Mouse (Mus musculus): ENCODE measurements around the gene Ush2a.

DNA sequence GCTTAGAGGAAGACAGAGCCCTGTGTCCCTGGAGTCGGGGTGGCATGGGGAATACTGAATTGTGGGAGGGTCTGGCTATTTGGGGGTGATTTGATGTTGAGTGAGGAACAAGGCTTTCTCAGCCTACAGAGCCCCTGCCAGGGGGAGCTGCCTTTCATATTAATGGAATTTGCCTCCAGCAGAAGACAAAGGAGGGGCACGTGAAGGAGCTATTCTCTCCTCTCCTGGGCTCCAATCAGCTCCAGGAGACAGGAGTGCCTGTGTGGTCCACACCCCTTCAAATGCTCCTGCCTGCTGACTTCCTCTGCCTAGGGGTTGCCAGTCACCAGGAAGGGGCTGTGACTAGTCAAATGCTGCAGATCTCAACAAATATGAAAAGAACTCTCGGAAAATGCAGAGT is 398.5 kb downstream of the Ush2a start:
- no peak for TF ChIP-seq POLR2A (IDR thresholded peaks at IDR 0.05; ENCODE audit: insufficient read length, low read depth)
- no peak for TF ChIP-seq TCF12 (IDR thresholded peaks at IDR 0.05; ENCODE audit: insufficient read depth, poor library complexity, severe bottlenecking)
- TF ChIP-seq E2F4 (IDR thresholded peaks at IDR 0.05; ENCODE audit: insufficient read depth) = no peak
- TF ChIP-seq POLR2AphosphoS2 (IDR thresholded peaks at IDR 0.05; ENCODE audit: insufficient read length, low read depth) = no peak
- TF ChIP-seq MAX (IDR thresholded peaks at IDR 0.05; ENCODE audit: low read depth) = no peak

Data from myocyte (in vitro differentiated cells).